Mouse (Mus musculus) left cerebral cortex, postnatal 36 days (tissue): ENCODE data around the gene Ddx50. TPM values are rescaled to one million over a fixed set of nuclear protein-coding genes. Genes with fewer than 3 reads are reported as not detected.

Source experiments
- microRNA-seq: library from miRNA; unstranded; fragments of <30 nt; microRNA quantifications from one replicate; pipeline ENCODE4 v1.2.0, GENCODE M21; 2022
- total RNA-seq, 2 experiments: library from RNA; stranded (reverse); gene quantifications; 2 replicates each; pipeline ENCODE4 v1.2.3; 2021

Ddx50 gene
- total RNA-seq, 2 experiments from 2014 or later = 75.9 to 96.3 TPM

Small RNAs within 50 kb of the gene (microRNA-seq; reads per million reads assigned to microRNA genes)
- not detected for gene Mir7215

Other genes starting within 250 kb of the Ddx50 start
- 10 to 100 TPM in 1 of 2 experiments, 1 to 10 TPM in 1; 9.9 to 12.0 TPM for gene Hkdc1, start 228.7 kb downstream of the Ddx50 start, total RNA-seq
- gene 4930507D05Rik, start 201.7 kb downstream of the Ddx50 start, total RNA-seq = 1 to 10 TPM; 1.7 to 2.0 TPM
- 10 to 100 TPM; 20.1 to 28.0 TPM for gene Supv3l1, start 201.5 kb downstream of the Ddx50 start, total RNA-seq
- 10 to 100 TPM; 45.8 to 53.8 TPM for gene Vps26a, start 164.4 kb downstream of the Ddx50 start, total RNA-seq
- 1 to 10 TPM; 7.7 to 8.9 TPM for gene Srgn, start 123.8 kb downstream of the Ddx50 start, total RNA-seq
- 100 to 1,000 TPM; 178 to 198 TPM for gene Kif1bp, start 72.8 kb downstream of the Ddx50 start, total RNA-seq
- gene Ddx21, start 48.9 kb downstream of the Ddx50 start, total RNA-seq = 10 to 100 TPM; 17.9 to 21.1 TPM
- gene Stox1, start 74.9 kb upstream of the Ddx50 start, total RNA-seq = 1 to 10 TPM; 5.0 to 7.4 TPM
- gene Ccar1, start 141.1 kb upstream of the Ddx50 start, total RNA-seq = 10 to 100 TPM; 41.4 to 70.6 TPM